Mouse (Mus musculus) thymus, postnatal 4 days (tissue): Measurements from ENCODE around the gene Phf21b.
A peak's percentile ranks its signal among the peaks of the same experiment; 100 is the strongest.

Experiments used
- DNase-seq: peaks from one replicate; pipeline ENCODE4 v3.0.0; 2021

Gene Phf21b

GRCm38 (mm10) chr15:84856006-84856995, at the start of gene Phf21b:
Phf21b (minus strand) TSS chr15:84856049.
- peak; percentile 89 for DNase-seq

DNA sequence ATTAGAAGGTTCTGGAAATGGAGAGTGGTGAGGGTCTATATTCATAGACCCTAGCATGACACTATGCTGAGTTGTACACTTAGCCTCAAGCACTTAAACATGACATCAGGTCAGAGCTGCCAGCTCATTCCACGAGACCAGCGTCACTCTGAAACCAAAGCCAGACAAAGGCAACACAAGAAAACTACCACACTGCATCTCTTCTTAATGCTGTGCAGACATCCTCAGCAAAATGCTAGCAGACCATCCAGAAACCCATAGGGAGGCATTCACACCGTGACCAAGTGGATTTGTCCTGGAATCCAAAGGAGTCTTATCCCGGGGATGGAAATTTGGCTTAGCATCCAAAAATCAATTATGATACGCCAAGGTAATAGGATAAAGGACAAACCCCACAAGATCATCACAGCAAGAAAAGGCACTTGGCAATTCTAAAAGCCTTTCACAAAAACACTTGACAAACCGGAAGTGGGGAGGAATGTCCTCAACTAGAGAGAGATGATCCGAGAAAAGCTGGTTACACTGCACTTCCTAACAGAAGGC, 48.1 kb upstream of the Phf21b start:
- no peak for DNase-seq

DNA sequence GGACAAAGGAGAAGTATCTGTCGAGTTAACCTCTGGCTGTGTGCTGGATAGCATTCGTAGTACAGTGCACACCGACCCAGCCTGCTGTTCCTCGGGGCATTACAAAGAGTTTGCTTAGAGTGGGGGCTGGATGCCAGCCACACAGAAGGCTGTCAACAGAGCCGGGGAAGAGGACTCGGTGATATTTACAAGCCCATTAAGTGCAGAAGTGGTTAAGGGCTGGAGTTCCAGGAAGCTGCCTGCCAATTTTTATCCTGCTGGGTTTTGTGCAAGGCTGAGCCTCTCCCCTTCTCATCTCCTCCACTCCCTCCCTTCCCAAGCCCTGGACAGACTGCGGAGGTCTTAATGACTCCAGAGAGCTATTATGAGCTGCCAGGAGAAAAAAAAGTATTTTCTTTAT, 42.2 kb upstream of the Phf21b start:
- DNase-seq = no peak

DNA sequence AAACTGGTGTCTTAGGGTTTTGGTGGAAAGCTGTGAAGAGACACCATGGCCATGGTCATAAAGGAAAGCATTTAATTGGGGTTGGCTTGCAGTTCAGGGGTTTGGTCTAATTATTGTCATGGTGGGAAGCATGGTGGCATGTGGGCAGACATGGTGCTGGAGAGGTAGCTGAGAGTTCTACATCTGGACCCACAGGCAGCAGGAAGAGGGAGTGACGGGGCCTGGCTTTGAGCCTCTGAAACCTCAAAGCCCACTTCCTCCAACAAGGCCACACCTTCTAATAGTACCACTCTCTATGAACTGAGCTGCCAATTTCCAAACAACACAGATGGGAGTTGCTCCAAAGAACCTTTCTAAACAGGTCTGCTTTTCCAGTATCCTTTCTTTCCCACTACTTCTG, 40.8 kb upstream of the Phf21b start:
- no peak for DNase-seq

DNA sequence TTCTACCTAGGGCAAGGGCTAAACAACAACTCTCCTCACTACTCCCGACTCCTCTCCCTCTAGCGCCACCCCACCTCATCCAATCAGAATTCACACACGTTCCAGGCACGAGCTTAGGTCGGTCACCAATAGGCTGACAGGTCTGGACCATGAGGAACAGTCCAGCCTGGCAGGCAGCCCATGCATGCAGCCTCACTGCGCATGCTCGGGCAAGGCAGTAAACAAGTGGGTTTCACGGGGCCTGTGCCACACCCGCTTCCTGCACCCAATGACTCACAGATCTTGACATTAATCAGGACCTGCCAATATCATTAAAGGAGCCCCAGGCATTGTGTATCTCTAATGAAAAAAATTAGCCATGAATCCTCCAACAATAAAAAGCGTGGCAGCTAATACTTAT, 40.4 kb upstream of the Phf21b start:
- peak; percentile 7 for DNase-seq

DNA sequence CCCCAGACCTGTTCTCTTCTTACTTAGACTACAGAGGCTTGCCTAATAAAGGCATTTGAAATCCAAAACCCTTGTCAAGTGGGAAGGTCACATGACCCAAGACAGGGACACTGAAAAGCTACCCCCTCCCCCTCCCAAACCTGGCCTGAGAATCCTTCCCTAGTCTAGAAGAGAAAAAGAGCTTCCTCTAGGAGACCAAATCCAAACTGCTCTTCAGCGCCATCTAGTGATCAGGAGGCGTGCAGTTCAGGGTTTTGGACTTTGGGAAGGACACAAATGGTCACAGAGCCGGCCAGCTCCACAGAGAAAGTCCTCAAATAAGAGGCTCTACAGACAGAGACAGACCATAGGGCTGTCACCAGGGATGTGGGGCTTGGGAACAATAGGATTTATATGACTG, 35.8 kb upstream of the Phf21b start:
- peak; percentile 54 for DNase-seq

DNA sequence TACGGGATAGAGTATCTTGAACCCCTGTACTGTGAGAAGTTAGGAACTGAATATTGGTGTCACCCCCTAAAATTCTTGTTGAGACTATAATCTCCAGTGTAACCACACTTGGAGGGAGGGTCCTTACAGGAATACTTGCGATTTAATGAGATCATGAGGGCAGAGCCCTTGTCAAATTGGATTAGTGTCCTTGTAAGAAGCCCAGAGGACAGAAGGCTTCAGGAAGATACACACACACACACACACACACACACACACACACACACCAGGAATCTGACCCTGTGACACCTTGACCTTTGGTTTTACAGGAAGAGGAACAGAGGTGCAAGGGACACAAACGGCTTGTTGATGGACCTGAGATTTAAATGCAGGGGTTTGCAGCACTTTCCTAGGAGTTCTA, 35.4 kb upstream of the Phf21b start:
- DNase-seq = no peak

- no peak for DNase-seq
Observed at GRCm38 (mm10) chr15:84888066-84888465, 32.2 kb upstream of the Phf21b start.

GRCm38 (mm10) chr15:84877029-84877815, 21.4 kb upstream of the Phf21b start:
- DNase-seq = no peak

DNA sequence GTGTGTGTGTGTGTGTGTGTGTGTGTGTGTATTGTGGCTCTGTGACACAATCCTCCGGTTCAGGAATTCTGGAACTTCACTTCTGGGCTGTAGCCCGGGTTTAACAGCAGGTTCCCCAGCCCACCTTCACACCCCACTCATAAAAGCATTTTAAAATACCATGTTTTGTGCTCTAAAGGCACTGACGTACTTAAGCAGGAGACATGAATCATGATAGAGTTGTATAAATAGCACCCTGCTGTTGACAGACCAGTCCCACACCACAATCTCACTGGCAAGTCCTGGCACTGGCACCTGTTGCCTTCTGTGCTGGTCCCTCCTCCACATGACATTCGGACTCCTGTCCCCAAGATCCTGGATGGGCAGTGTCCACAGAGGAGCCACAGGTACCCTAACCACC, 18.0 kb upstream of the Phf21b start:
- no peak for DNase-seq

DNA sequence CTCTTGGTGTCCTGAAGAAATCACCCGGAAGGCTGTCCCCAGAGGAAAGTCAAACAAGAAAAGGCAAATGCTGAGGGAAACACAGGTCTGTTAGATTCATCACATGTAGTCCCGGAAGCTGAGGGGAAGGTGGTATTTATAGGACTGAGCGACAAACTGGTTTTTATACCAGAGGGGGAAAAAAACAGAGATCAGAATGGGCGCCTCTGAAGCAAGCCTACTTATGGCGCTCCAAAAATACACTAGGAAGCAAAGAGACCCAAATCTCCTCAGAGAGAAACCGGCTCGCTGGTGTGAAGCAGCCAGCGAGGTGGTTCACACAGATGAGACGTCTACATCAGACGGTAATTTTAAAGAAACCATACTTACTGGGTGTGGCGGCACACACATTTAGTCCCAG, 17.2 kb upstream of the Phf21b start:
- no peak for DNase-seq

DNA sequence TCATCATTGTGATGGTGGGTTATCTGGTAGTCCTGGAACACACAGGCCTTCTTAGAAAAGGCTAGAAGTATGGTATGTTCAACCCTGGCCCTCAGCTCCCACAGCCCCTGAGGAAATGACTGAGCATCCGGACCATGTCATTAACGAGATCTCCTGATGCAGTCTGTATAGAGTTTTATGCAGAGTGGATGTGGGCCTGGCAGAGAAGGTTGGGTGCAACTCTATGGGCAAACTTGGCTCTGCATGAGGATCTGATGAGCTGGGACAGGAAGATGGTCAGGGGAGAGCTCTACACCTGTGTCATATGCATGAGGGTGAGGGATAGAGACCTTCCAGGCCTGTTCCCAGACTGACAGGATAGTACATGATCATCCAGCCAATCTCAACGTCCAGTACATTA, 16.0 kb upstream of the Phf21b start:
- DNase-seq = no peak

GRCm38 (mm10) chr15:84861911-84862310, 6.1 kb upstream of the Phf21b start:
- DNase-seq = no peak

GRCm38 (mm10) chr15:84857623-84858022, 1.8 kb upstream of the Phf21b start:
- no peak for DNase-seq

DNA sequence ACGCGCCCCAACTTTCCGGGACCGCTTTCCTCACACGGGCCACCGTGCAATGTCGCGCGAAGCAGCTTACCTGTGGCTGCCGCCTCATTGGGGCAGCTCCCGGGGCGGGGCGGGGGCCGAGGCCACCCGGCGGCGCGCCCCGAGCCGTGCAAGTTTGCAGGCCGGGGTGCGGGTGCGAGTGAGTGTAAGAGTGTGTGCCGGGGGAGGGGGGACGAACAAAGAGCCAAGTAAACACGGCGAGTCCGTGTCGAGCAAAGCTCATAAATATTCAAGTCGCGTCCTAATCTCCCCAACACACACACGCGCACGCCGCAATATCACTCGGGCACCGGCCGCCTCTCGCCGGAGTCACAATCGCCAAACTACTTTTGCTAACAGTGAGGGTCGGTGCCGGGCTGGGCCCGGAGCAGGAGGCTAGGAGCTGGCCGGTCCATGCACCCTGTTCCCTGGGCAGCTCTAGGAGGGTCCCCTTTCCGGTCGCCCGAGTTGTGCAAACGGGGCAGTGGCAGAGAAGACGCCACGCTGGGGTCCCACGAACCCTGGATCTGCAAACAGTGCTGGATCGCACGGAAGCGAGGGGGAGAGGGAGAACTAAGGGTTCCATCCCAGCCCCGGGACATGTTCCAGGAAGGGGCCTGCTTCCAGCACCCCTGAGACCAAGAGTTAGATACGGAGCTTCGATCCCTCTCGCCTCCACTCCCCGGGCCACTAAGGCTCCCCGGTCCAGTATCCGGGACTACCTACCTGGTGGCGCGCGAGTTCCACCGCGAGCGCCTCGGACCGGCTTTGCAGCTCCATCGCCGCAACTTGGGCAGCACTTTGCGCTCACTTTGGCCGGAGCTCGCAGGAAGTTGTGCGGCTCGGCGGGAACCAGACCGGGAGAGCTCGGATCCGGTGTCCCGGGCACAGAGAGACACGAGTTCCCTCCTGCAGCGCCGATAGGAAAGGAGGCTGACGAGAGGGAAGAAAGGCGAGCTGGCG, 638 bp downstream of the Phf21b start:
- DNase-seq = peak; percentile 34

DNA sequence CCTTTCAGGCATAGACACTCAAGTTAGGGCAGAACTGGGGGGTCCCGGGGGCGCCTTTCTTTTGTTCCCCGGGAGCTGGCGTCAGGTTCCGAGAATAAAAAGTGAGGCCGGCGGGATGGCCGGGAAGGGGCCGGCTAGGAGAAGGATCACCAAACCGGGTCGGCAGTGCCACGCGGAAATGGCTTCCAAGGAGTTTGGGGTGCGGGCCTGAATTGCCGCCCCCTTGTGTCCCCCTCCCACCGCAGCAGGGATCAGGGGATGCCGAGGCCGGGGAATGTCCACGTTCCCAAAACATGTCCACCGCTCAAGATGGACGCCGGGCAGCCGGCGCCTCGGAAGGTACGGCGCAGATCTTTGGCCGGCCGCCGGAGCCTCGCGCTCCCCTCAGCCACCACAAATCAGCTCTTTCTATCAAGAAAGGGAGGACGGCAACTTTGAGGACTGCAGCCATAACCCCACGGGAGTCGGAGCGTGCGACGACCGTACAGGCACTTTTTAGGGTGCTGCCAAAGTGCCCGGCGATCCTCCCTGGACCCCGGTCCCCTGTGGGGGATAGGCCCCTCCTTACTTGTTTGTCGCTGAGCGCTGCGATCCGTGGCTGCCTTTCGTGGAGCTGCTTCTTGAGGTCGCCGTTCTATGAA, 1.6 kb downstream of the Phf21b start:
- peak; percentile 24 for DNase-seq

DNA sequence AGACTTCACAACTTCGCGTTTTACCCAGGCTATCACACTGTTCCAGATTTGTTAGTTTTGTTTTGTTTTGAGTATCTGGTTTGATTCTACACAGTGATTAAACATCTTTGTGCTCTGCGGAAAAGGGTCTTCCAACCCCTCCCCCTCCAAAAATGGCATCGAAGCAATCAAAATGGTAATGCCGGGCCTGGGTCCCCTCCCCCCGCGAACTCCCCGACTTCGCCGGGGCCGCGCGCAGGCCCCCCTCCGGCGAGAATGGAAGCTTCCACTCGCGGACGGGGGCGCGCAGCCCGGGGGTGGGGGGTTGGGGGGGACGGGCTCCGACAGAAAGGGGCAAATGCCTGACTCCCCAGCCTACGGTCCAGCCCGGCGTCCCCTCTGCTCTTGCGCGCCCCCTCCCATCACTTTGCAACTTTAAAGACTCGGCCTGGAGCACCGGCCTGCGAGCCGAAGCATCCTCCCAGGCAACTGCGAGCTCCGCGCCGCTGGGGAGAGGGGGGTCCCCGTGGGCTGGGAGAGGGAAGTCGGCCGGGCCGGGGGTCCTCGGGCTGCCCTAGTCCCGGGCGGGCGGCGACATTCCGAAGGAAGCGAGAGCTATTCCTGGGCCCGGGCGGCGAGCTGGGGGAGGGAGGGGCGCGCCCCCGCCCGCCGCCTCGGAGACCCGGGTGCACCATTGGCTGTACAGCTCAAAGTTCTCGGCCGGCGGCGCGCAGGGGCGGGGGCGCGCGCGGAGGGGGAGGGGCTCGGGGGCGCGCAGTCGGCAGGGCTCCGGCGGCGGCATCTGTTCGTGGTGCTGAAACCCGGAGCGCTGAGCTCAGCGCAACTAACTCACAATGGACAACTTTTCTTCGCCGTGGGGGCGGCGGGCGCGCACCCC, 2.4 kb downstream of the Phf21b start:
- peak; percentile 67 for DNase-seq

DNA sequence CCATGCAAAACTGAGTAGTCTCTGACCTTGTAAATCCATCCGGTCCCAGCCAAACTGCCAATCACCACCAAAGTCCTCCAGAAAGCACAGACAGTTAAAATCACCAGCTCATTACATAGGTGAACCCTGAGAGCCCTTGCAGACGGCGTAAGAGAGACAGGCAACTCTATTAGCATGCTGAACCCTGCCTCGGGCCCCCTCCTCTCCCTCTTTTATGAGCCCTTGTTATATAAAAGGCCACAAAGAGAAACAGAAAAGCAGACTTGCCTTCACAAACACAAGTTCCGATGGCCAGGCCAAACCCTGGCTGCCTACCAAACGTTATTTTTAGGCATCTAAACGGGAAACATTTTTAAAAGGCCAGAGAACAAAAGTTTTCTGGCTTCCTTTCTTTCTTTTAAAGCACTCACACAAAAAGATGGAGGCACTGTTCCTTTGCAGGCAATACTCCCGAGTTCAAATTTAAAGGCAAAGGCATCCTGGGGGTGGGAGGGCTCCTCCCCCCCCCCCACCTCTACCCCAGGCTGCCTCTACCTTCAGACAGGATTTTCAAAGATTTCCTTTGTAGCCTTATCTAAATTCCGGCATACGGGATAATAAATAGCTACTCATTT, 3.3 kb downstream of the Phf21b start:
- DNase-seq = no peak

DNA sequence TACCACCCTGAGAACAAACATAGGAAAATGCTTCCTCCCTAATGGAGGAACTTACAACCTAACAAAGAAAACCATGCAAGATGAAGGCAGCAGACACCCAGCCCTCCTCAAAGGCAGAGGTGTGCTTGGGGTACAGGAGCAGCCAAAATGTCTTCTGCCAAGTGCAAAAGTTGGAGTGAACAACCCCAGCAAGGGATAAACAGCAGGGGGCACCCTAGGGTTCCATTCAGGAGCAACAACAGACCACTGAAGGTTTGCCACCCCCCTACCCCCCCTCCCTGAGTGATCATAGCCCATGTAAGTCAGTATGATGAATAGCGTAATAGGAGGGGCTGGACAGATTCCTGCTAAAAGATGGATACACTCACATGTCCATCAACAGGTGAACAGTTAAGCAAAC, 5.5 kb downstream of the Phf21b start:
- DNase-seq = peak; percentile 38

- no peak for DNase-seq
Observed at GRCm38 (mm10) chr15:84846216-84846615, 9.6 kb downstream of the Phf21b start.
